Mouse (Mus musculus) spleen, postnatal 14 days (tissue): Measurements from ENCODE around the gene Rnf187.

Experiments
- DNase-seq, 2 experiments: peaks; one replicate each; pipeline ENCODE4 v3.0.0; 2021 to 2022; ENCODE audit warnings: low spot score in 2 of 2

Gene Rnf187

GRCm38 (mm10) chr11:58947798-58948528 lies 9.2 kb upstream of the Rnf187 start:
- DNase-seq = no peak

DNA sequence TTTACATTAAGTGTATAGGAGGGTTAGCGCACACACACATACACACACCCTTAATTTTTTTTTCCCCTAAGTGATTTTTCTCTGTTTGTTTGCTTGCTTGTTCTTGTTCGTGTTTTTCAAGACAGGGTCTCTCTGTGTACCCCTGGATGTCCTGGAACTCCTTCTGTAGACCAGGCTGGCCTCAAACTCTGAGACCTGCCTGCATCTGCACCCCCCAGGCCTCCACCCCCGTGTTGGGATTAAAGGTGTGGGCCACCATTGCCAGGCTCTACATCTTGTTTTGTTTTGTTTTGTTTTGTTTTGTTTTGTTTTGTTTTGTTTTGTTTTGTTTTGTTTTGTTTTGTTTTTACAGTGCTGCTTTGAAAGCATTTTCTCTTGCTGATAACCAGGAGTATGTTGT lies 8.6 kb upstream of the Rnf187 start:
- DNase-seq = no peak

DNA sequence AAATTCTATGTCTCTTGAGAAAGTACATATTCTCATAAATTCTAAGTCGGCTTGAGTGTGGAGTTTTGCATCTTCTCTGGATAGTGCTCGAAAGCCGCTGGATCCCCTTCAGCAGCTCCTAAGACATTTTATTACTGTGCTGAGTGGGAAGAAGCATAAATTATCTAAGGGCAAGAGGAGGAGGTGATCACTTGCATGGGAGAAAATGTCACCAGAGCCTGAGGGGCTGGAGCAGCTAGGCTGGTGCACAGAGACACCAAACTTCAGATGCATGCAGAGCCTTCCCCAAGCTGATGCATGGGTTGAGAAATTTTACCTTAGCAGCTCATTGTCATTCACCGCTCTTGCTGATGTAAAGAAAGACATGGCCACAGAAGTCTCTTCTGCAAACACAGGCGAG lies 5.4 kb upstream of the Rnf187 start:
- no peak for DNase-seq

- no peak for DNase-seq
These were observed 348 bp upstream of the Rnf187 start for GRCm38 (mm10) chr11:58939088-58939439.

GRCm38 (mm10) chr11:58937909-58938308 lies 807 bp downstream of the Rnf187 start:
- no peak for DNase-seq

- DNase-seq = no peak
These were observed 7.1 kb downstream of the Rnf187 start for GRCm38 (mm10) chr11:58931576-58931975.

DNA sequence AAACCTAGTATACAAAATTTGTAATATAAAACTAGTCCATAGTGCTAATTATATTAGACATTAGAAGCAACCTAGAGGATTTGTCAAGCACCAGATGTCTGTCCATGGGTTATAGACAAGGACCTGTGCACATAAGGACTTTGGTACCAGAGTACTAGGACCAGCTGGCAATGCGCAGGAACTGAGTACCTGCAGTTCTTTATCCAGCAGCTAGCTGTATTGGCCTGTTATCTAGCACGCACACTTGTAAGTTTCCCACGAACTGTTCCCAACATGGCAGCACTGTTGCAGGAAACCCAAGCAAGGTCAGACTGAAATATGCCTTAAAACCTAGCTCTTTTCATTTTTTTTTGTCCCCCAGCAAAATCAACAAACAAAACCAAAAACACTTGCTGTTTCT lies 8.5 kb downstream of the Rnf187 start:
- DNase-seq = no peak

GRCm38 (mm10) chr11:58929641-58930040 lies 9.1 kb downstream of the Rnf187 start:
- no peak for DNase-seq

- DNase-seq = no peak
These were observed 9.7 kb downstream of the Rnf187 start for GRCm38 (mm10) chr11:58929055-58929454.

- DNase-seq = peak; percentile 48 to 62
These were observed 10.7 kb downstream of the Rnf187 start for GRCm38 (mm10) chr11:58927790-58928651.

- DNase-seq = no peak
These were observed 11.7 kb downstream of the Rnf187 start for GRCm38 (mm10) chr11:58927053-58927452.

DNA sequence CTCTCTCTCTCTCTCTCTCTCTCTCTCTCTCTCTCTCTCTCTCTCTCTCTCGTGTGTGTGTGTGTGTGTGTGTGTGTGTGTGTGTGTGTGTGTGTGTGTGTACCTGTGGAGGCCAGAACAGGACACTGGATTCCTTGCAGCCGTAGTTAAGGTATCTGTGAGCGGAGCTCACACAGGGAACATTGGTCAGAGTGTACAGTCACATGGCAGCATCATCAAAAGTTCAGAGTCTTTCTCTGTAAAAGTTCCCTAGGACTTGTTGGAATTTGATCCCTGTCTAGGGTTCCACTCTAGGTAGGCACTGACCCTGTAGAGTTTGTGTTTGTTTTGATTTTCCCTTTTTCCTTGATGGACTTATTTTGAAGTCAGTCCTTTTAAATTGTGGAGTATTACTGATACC lies 12.1 kb downstream of the Rnf187 start:
- DNase-seq = no peak

- DNase-seq = no peak
These were observed 16.3 kb downstream of the Rnf187 start for GRCm38 (mm10) chr11:58922420-58922819.

- no peak for DNase-seq
These were observed 20.0 kb downstream of the Rnf187 start for GRCm38 (mm10) chr11:58918759-58919158.

- DNase-seq = peak; percentile 44
These were observed 20.9 kb downstream of the Rnf187 start, which contains the start of gene Btnl10 for GRCm38 (mm10) chr11:58917745-58918366. Gene Btnl10 (plus strand): TSS chr11:58917908.

DNA sequence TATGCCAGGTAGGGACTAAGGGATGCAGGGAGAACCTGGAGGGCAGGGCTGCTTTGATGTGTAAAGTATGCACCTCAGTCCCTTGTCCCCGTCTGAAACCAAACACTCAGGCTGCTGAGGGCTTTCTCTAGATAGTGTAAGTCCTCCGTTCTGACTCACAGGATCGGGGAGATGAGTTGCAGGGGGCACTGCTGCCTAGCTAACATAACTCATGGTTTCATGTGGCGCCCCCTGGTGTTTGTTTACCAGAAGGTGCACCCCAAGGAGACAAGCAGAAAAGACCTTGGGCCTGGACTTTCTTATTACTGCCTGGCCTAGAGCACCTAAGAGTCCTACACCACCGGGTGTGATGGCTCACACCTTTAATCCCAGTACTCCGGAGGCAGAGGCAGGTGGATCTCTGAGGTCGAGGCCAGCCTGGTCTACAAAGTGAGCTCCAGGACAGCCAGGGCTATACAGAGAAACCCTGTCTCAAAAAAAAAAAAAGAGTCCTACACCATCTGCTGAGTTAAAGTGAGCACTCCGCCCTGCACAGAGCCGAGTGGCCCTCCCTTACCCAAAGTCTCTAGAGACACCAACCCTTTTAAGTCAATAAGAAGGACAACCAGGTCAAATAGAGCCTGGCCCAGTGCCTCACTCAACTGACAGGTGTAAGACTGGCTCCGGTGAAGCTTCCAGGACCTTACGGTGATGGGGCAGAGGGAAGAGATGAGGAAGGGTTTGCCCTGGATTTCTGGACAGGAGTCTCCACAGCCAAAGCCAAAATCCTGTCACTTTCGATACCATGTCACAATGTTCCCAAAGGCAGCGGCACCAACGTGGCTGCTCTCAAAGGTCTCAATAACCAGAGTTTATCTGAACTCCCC lies 21.6 kb downstream of the Rnf187 start:
- DNase-seq = peak; percentile 68 to 82

- DNase-seq = peak in 1 of 2 experiments; percentile 30
These were observed 24.2 kb downstream of the Rnf187 start for GRCm38 (mm10) chr11:58914461-58915028.

GRCm38 (mm10) chr11:58913776-58914175 lies 24.9 kb downstream of the Rnf187 start:
- no peak for DNase-seq

DNA sequence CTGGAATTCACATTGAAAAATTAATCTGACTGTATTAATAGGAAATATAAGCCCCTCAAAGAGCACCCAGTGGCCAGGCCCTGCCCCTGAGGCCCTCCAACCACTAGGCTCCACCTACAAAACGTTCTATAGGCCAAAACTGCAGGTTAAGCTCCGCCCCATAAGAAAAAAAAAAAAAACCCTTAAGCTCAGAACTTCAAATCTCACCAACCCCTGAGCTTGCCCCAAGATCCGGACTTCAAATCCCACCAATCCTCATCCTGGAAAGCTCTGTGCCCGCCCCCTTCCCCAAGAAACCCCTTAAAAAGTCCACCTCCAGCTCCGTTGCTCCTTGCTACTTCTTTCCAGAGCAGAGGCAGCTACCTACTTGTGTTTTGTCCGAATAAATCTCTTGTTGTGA lies 33.9 kb downstream of the Rnf187 start:
- DNase-seq = no peak

DNA sequence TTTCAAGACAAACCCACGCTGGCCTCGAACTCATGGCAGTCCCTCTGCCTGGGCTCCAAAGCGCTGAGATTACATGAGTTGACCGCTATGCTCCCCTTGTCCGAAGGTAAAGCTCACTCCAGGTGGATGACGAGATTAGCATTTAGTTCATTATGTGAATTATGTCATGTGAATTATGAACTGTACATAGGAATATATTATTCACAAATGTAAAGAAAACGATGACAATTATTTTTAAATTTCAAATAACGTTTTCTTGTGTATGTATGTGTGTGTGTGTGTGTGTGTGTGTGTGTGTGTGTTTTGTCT lies 34.4 kb downstream of the Rnf187 start:
- no peak for DNase-seq
